Mouse (Mus musculus): ENCODE results near the gene Dop1b.
A peak's percentile ranks its signal among the peaks of the same experiment; 100 is the strongest.

Dop1b gene

DNA sequence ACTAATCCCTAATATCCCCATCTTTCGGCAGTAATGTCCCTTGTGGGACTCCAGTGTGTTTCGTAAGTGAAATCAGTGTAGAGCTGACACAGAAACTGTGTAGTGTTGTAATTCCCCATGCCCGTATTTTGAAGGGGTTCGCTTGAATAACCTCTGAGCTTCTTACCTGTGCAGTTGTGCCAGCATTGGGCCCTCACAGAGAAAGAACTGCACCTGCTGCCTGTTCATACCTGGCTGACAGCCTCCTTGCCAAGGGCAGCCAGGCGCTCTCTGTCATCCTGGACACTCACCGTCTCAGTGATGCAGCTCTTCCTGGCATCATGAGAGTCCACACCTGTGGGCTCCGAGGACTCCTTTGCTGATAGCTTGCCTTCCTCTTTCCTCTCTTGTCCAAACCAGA lies 1.3 kb downstream of the Dop1b start:
- no peak for DNase-seq (ENCODE audit: low spot score)

DNA sequence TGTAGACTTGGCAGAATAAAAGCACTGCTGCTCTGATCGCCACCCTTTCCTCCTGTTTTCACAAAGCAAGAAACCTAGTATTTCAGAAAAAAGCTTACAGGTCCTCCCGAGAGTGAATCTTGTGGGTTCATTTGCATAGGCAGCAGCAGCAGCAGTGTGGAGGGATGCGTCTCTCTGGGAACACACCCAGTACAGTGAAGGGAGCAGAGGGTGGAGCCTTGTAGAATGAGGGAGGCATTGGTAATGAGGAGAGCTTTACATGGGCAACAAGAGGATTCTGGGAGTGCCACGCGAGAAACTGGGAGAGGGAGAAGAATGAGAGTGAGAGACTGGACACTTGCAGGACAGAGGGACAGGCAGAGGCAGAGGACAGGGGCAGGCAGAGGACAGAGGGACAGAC lies 2.7 kb downstream of the Dop1b start:
- no peak for DNase-seq (ENCODE audit: low spot score)

DNA sequence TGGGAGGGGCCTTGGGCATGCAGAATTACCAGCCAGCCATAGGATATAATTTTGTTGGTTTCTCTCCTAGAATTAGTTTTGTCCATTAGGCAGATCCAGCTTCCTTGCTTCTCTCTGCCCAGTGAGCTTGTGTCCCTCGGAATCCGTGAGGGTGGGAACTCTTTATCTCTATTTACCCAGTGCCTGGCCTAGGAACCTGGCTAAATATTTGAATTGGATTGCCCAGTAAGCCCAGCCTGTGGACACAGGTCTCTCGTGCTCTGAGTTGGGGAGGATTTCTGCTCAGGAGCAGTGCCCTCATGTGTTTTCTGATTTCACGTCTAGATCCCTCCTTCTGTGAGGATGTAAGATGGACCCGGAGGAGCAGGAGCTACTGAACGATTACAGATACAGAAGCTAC lies 4.1 kb downstream of the Dop1b start:
- DNase-seq (ENCODE audit: low spot score), result no peak

DNA sequence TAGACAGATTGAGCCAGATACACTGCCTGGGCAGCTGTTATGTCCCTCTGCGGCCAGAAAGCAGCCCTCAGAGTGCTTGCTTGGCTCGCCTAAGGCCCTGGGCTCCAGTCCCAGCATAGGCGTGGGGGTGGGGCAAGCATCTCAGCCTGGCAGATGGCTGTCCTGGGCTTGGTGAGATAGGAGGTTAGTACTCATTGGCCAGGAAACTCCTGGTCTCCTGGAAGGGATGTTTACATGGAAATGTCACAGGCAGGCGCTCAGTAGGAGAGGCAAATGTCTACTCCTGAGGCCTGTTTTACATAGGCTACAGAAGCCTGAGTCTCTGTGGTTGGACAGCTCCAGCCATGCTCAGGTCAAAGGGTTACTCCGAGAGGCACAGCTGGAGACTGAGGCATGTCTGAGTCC lies 5.6 kb downstream of the Dop1b start:
- peak; percentile 40 for DNase-seq (ENCODE audit: low spot score)

DNA sequence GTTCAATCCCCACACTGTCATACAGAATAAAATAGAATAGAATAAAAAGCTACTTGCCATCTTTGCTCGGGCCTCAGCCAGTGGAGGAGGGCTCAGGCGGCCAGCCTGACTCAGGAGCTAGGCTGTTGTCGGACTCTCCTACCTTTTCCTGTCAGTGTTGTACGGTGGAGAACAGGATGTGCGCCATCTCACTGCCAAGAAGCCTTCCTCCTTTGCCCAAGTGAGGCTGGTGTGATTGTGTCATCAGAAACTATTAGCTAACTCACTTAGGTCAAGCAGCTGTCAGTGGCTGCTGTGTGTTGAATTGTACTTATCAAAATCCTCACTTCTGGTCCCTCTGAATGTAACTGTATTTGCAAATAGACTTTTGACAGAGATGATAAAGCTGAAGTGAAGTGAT lies 10.1 kb downstream of the Dop1b start:
- no peak for DNase-seq (ENCODE audit: low spot score)

DNA sequence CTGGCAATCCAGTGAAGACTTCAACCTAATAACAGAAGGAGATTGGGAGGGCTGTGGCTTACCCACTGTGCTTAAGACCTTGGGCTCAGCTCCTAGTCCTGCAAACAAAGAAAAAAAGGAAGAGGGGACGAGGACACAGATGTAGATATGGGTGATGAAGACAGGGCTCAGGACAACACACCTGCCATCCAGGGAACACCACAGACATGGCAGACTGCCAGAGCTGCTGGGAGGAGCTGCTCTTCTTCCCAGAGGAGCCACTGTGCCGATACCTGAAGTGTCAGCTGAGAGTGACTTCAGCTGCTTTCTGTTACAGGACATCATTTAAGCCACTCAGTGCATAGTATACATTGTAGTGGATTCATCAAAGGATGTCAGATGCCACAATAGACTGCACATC lies 10.8 kb downstream of the Dop1b start:
- no peak for DNase-seq (ENCODE audit: low spot score)

DNA sequence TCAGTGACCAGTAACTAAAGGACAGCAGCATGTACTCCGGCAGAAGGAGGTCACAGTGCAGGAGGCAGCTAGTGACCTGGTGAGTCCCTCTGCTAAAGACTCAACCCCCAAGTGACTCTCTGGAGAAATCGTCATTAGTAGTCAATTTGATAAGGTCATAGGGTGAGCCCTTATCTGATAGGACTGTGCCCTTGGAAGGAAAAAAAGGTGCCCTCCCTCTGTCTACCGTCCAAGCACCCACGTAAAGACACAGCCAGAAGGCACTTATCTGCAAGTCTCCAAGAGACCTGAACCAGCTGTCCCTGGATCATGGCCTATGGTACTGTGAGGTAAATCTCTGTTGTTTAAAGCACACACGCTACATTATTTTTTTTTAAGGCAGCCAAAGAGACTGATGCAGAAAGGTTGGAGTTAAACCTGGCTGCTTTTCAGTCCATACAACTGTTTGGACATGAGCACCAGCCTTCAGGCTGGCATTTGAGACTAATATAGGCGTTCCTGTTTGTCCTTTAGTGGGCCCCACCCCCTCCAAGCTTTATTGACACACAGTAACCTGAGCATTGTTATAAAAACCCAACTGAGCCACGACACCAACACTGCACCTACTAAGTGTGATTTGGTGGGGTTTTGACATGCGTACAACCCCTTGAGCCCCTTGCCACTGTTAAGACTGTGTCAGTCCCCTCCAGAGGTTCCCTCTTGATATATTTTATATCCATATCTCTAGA lies 13.9 kb downstream of the Dop1b start:
- DNase-seq (ENCODE audit: low spot score), result no peak

DNA sequence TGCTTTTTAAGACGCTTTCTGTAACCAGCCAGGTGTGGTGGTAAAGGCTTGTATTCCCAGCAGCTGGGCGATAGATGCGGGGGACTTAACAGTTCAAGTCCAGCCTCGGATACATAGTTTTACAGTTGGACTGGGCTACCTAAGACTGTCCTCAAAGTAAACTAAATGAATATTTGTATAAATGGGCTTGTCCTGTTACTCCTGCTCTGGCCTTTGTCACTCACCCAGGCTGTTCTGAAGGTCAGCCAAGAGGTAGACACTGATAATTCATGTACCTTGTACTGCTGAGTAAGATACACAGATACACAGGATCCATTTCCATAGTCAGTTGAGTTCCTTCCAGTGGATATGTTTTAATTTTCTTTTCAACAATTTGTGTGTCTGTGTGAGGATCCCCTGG lies 14.5 kb downstream of the Dop1b start:
- no peak for DNase-seq (ENCODE audit: low spot score)

DNA sequence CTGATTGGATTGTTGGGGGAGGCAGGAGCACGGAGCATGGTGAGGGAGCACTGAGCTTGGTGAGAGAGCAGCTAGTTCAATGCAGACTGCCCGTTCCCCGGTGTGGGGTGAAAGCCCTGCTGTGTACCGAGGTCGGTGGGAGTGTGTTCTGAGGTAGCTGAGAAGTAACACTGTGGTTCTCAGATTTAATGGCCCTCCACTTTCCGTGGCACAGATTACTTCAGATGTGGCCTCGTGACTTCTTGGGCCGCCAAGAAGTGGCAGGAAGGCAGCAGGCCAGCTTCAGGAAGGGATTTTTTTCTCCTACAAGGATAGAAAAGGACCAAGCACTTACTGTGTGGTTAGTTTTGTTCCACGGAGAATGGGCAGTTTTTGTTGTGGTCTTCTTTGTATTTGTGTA lies 17.0 kb downstream of the Dop1b start:
- no peak for DNase-seq (ENCODE audit: low spot score)

DNA sequence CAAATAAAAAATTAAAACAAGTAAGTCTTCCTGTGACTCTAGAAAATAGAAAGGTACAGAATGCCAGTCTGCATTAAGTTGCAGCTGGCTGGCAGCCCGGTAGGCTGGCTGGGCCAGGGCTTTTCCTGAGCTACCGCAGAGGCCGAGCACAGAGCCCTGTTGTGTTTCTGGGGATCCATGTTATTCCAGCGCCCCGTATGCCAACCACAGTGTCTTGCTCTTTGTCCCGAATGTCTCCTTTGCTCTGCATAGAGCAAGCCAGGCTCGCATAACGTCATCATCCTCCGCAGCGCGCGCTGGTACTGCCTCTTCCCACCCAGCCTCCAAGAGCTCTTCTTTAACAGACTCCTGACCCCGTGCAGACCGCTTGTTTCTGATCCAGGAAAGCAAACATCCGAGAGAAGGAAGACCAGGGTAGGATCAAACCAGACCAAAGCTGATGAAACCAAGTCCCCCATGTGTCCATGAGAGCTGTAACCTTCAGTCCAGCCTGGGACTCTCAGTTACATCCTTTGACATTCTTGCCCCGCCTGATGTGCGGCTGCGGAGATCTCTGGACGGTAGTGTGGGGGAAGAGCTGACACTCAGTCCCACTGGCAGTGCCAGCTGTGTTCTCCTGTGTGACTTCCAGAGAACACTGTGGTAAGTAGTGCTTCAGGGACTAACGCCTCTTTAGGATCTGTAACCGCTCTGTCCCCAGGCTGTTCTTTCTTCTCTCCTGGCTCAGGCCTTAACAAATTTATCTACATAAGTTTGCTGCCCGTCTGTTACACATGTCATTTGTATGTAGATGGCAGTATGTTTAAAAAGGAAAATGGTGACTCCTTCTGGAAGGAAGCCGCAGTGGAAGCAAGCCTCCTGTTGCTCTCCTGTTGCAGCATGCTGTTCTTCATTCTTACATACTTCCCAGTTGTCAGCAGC lies 18.4 kb downstream of the Dop1b start:
- no peak for DNase-seq (ENCODE audit: low spot score)

DNA sequence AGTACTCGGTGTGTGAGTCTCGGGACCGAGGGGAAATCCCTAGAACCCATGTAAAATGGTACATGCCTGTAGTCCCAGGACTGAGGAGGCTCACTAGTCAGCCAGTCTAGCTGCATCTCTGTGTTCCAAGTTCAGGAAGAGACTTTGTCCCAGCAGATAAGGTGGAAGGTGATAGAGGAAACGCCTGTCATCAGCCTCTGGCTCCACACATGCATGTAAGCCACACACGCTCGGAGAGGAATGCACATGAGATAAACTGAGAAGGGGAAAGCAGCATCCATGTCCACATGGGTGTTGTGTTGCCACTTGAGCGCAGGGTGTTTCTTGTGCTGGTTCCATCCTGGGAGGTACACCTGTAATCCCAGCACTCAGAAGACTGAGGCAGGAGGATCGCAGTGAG lies 19.6 kb downstream of the Dop1b start:
- DNase-seq (ENCODE audit: low spot score), result no peak

DNA sequence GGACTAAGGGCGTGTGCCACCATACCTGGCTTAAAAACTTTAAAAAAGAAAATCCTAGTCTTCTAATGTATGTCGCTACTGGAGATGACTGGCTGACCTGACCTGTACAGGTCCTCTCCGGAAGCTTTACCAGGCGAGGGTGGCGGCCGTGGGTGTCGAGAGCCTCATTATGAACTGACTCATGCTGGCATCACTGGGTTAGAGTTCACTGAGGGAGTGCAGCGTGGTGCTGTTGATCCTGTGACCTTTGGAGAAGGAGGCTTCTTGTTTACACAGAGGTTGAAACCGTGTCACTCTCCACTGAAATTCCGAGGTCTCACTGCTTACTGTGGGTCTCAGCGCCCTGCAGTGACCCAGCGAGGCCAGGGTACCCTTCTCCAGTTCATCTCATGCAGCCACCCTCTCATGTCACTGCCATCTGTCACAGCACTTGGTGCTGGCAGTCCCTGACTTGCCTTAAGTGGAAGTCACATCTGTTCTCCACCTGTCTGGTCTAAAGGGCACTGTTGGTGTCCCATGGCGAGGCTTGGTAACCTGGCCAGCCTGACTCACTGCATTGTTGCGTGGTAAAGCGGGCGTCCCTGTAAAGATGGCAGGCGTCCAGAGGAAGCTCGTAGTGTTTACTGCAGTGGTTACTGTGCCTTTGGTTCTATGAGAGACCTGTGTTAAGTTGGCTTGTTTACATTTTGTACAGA lies 21.3 kb downstream of the Dop1b start:
- DNase-seq (ENCODE audit: low spot score), result no peak

DNA sequence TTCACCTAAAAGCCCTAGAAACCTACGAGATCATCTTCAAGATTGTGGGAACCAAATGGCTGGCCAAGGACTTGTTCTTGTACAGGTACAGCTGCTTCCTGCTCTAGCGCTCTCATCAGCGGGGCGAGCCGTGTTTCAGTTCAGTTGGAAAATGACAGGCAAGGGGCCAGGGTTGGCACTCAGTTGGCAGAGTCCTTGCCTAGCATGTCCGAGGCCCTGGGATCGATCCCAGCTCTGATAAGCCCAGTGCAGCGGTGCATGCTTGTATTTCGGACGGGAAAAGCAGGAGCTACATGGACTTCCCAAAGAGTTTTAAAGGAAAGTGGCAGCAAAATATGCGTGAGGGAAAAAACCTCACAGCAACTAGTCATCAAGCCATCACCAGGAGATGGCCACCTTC lies 27.5 kb downstream of the Dop1b start:
- DNase-seq (ENCODE audit: low spot score), result no peak

DNA sequence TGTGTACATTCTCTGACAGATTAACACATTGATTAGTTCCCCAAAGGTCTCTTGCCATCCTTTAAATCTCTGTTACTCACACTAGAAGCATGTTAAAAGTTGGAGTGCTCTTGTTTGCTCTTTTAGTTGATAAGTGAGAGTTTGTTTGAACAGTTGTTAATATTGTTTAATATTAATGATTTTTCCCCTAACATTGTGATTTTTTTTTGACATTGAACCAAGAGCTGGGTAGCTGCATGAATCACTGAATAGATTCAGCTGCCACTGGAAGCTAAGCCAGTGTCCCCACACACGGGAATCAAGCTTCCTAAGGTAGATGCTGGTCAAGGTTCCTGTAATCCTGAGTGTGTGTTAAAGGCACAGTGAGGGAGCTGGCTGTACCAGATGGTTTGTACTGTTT lies 31.2 kb downstream of the Dop1b start:
- no peak for DNase-seq (ENCODE audit: low spot score)

DNA sequence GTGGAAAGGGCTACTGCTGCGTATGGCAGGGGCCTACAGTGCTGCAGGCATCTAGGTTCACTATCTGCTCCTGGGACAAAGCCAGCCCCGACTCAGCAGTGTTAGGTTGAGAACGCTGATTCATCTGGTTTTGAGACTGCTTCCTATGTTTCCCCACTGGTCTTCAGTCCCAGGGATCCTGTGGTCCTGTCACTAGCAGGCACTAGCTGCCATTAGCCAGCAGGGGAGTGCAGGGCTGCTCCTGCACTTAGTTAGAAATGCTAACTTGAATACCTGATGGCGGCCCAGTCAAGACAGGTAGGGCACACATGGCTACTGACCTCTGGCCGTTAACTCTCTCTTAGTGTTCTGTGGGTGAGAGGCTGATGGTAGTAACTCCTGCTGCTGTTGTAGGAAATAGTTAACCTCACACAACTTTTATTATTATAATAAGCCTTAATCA lies 32.4 kb downstream of the Dop1b start:
- DNase-seq (ENCODE audit: low spot score), result no peak

DNA sequence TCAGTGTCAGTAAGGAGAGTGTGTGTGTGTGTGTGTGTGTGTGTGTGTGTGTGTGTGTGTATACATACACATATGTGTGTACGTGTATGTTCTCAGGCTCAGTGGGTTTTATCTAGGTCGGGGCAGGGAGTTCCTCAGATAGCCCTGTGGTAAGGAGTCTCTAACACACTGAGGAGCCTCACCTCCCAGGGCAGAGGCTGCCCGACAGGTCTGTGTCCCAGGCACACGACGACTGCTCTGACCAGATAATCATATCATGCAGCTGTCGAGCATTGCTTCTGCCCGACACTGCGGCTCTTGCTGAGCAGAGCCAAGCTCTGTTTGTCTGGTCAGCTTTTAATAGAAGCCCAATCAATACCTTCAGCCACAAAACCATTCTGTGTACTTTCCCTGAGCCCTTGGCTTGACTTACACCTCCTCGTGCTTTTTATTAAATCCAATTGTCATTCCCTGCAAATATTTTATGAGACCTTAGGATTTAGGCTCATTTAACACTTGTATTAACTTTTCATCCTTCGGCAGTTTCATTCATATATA lies 33.2 kb downstream of the Dop1b start:
- no peak for DNase-seq (ENCODE audit: low spot score)

DNA sequence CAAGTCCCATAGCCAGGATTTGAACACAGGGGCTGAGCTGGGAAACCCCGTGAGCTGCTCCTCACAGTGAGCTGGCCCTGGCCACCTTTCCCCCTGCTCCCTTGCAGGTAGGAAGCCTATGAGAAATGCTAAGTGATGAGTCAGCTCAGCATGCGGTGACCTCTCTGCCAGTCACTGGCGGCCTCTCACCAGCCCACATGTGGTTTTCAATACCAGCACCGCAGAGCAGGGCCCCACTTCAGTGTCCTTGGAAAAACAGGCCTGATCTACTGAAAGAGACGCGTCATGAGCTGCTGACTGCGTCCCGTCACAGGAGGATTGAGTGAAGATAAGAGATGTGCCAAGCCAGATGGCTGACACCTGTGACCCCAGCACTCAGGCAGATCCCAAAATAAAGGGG lies 34.7 kb downstream of the Dop1b start:
- DNase-seq (ENCODE audit: low spot score), result no peak

DNA sequence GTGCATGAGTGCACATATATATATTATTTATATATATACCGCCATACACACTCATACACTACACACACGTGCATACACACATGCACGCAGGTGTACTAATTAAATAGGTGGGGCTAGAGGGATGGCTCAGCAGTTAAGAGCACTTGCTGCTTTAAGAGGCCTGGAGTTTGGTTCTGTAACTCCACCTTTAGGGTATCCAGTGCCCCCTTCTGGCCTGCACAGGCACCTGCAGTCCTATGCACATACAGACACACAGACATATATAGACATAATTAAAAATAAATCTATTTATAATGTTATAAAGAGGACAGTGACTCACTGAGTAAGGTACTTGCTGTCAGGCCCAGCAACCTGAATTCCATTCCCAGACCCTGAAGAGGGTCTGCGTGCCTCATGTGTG lies 35.3 kb downstream of the Dop1b start:
- no peak for DNase-seq (ENCODE audit: low spot score)

DNA sequence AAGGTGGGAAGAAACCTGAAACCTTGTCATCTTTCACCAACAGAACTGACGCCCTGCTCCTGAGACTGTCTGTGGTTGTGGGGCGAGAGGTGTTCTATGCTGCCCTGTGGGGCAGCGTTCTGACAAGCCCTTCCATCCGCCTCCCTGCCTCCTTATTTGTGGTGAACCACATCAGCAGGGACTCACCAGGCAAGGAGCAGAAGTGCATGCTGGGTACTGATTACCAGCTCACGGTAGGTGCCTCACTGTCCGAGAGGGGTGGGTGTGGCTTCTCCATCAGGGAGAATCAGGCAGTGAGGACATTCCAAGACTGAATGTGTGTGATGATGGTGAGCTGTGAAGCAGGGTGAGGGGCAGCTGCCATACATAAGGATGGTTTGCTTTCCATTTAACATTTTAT lies 35.7 kb downstream of the Dop1b start:
- DNase-seq (ENCODE audit: low spot score), result no peak

DNA sequence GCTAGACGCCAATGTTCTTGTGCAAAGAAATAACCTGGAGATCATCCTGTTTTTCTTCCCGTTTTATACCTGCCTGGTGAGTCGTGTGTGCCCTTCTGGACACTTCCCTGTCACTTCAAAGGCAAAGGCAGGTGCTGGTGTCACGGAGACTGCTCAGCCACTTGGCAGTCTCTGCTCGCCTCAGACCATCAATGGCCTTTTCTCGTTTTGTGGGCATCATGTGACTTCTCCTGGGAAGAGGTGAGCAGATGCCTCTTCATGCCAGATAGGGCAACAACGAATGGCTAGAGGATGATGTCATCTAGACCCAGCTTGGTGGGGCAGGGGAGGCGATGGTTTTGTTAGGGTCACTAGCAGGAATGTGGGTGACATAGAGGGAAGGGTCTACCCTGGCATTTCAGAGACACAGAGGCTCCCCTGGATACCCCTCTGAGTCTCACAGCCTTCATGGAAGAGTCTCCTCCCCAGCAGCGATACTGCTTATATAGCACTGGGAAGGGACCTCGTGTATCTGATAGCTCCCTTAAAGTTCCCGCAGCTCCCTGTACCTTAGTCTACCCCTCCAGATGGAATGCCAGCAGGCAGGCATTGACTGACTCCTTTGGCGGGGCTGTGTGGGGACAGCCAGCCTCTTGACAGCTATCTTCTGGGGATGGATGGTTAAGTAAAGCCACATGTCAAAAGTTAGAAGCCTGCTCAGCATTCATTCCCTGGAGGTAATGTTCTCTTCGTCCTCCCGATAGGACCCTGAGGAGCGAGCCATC lies 37.6 kb downstream of the Dop1b start:
- no peak for DNase-seq (ENCODE audit: low spot score)

DNA sequence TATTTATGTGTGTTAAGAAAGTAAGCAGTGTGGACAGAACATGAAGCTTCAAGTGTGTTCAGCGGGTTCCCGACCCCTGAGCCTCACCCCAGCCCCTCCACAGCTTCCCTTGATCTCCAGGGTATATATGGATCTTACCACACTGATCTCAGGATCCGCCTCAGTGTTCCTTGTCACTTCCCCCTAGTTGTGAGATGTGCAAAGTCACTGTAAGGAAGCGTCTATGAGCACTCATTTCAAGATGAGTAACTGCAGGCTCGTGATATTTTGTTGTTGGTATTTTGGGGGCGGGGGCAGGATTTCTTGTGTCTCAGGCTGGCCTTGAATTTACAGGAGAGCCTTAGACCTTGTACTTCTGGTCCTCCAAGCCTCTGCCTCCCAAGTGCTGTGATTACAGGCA lies 38.8 kb downstream of the Dop1b start:
- no peak for DNase-seq (ENCODE audit: low spot score)

DNA sequence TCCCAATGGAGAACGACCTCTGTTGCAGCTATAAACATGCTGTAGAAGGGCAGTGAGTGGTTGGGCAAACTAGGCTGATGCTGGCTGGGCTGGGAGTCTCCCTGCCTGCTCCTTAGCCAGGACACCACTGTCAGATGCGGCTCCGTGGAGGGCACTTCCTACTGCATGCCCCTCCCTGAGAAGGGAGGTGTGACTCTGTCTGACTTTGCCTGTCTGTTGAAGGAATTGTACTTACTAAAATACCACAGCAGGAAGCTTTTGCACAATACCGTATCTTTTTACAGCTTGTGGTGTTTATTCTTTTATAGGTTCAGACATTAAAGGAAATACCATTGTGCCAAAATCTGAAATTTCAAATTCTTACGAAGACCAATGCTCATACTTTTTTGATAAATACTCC lies 40.1 kb downstream of the Dop1b start:
- no peak for DNase-seq (ENCODE audit: low spot score)

Measured in testis, postnatal 14 days (tissue).